Mouse (Mus musculus) midbrain, postnatal 0 days (tissue): Measurements from ENCODE around the gene Lrrc61. TPM values are rescaled to one million over a fixed set of nuclear protein-coding genes. Genes with fewer than 3 reads are reported as not detected.

Experiments used
- ATAC-seq: fragments of 200-750 bp; cut with Nextera tagmentation; 2 replicates; pipeline ENCODE4 v1.8.0; 2017; ENCODE audit warnings: moderate number of reproducible peaks, mild to moderate bottlenecking, moderate TSS enrichment, moderate library complexity; ENCODE audit not compliant: low FRiP score
- DNase-seq: peaks from one replicate; pipeline ENCODE4 v3.0.0-alpha.2; 2015; ENCODE audit warnings: low spot score
- H3K27ac ChIP-seq: fragments of 300-500 bp; sonication (generic); 2 replicates; pipeline ENCODE4 v1.5.1; 2014; ENCODE audit warnings: low read depth, mild to moderate bottlenecking, low read length, mixed read lengths
- H3K27me3 ChIP-seq: fragments of 300-500 bp; sonication (generic); 2 replicates; pipeline ENCODE4 v1.6.1; 2014; ENCODE audit warnings: low read length, control low read depth, mixed read lengths; ENCODE audit not compliant: insufficient read depth
- H3K36me3 ChIP-seq: fragments of 300-500 bp; sonication (generic); 2 replicates; pipeline ENCODE4 v1.6.1; 2014; ENCODE audit warnings: low read length, control low read depth, mixed read lengths; ENCODE audit not compliant: insufficient read depth
- H3K4me1 ChIP-seq: fragments of 300-500 bp; sonication (generic); 2 replicates; pipeline ENCODE4 v1.6.1; 2014; ENCODE audit warnings: mild to moderate bottlenecking, control low read depth, antibody characterized with exemption, low read length, mixed read lengths; ENCODE audit not compliant: insufficient read depth
- H3K4me2 ChIP-seq: fragments of 300-500 bp; sonication (generic); 2 replicates; pipeline ENCODE4 v1.6.1; 2014; ENCODE audit warnings: low read depth, mild to moderate bottlenecking, low read length, mixed read lengths; ENCODE audit not compliant: poor library complexity, severe bottlenecking
- H3K4me3 ChIP-seq: fragments of 300-500 bp; sonication (generic); 2 replicates; pipeline ENCODE4 v1.5.1; 2014; ENCODE audit warnings: low read depth, mild to moderate bottlenecking, low read length, moderate library complexity
- H3K9ac ChIP-seq: fragments of 300-500 bp; sonication (generic); replicated peaks from 2 replicates; pipeline ENCODE4 v1.6.1; 2014; ENCODE audit warnings: mild to moderate bottlenecking, low read length, moderate library complexity, mixed read lengths; ENCODE audit not compliant: poor library complexity, severe bottlenecking
- H3K9me3 ChIP-seq: fragments of 300-500 bp; sonication (generic); 2 replicates; pipeline ENCODE4 v1.6.1; 2016; ENCODE audit warnings: low read length, control low read depth
- CTCF ChIP-seq: IDR thresholded peaks from 2 replicates; pipeline ENCODE4 v1.5.1; 2016; ENCODE audit warnings: antibody characterized with exemption, mild to moderate bottlenecking
- WGBS: fragments of 180-500 bp; shearing (Covaris S2); extraction: QIAGEN DNeasy Blood & Tissue Kit; methylation state at CpG from one replicate; pipeline ENCODE4 v1.1.7; 2014; 5-methylcytosine and 5-hydroxymethylcytosine counted together
- polyA plus RNA-seq: library from polyadenylated mRNA; unstranded; fragments of >200 nt; fragmentation: Nextera tagmentation; extraction: Ambion mirVana; gene quantifications from 2 replicates; pipeline ENCODE4 v1.2.1, GENCODE M21; 2015
- total RNA-seq: library from RNA; depleted of rRNA; stranded (reverse); fragments of >200 nt; gene quantifications from 2 replicates; pipeline ENCODE4 v1.2.3, GENCODE M21; 2014

Lrrc61 gene
- total and polyA plus RNA-seq, 2 experiments from 2014 or later, result 23.3 to 82.4 TPM

DNA sequence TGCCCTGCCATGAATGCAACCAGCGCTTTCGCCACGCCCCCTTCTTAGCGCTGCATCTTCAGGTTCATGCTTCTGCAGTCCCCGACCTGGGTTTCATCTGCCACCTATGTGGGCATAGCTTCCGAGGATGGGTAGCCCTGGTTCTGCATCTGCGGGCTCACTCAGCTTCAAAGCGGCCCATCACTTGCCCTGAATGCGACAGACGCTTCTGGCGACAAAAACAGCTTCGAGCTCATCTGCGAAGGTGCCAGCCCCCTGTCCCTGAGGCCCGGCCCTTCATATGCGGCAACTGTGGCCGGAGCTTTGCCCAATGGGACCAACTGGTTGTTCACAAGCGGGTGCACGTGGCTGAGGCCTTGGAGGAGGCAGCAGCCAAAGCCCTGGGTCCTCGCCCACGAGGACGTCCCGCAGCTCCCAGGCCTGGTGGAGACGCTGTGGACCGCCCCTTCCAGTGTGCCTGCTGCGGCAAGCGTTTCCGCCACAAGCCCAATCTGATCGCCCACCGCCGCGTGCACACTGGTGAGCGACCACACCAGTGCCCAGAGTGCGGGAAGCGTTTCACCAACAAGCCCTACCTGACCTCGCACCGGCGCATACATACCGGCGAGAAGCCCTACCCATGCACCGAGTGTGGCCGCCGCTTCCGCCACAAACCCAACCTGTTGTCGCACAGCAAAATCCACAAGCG lies 42.1 kb downstream of the Lrrc61 start:
- TF ChIP-seq CTCF, result no peak
- H3K36me3 ChIP-seq, result peaks cover 41% of the 10 kb centered on the region
- WGBS, result 96% methylated on average over 45 of the region's 45 CpGs

DNA sequence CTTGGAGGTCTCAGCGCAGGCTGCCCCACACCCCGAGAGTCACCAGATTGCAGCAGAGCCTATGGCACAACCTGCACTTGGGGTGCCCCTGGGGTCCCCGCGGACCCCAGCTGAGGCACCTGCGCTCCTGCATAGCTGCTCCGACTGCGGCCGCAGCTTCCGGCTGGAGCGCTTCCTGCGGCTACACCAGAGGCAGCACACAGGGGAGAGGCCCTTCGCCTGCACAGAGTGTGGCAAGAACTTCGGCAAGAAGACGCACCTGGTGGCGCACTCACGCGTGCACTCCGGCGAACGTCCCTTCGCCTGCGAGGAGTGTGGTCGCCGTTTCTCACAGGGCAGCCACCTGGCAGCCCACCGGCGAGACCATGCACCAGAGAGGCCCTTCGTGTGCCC lies 42.6 kb downstream of the Lrrc61 start:
- H3K36me3 ChIP-seq, result peaks cover 41% of the 10 kb centered on the region
- H3K4me1 ChIP-seq, result peaks cover 17% of the 10 kb centered on the region
- H3K27me3 ChIP-seq, result no peaks in the 10 kb centered on the region
- DNase-seq (no peak), ATAC-seq (no peak)
- no peak for TF ChIP-seq CTCF
- WGBS, result 98% methylated on average over 27 of the region's 27 CpGs
- no peak overlapping the region for H3K27ac ChIP-seq
- H3K4me2 ChIP-seq, result no peak overlapping the region
- H3K9me3 ChIP-seq, result peaks cover 13% of the 10 kb centered on the region; the same call in 1 of the 2 replicates
- H3K9ac ChIP-seq, result no peak overlapping the region
- no peak overlapping the region for H3K4me3 ChIP-seq

More for the DNA sequence above, 42.1 kb downstream of the Lrrc61 start:
- H3K27ac ChIP-seq, result no peak overlapping the region
- H3K4me3 ChIP-seq, result no peak overlapping the region
- peaks cover 17% of the 10 kb centered on the region for H3K4me1 ChIP-seq
- H3K9ac ChIP-seq, result no peak overlapping the region
- DNase-seq (no peak), ATAC-seq (no peak)
- H3K4me2 ChIP-seq, result no peak overlapping the region
- peaks cover 13% of the 10 kb centered on the region; the same call in 1 of the 2 replicates for H3K9me3 ChIP-seq
- no peaks in the 10 kb centered on the region for H3K27me3 ChIP-seq

GRCm38 (mm10) chr6:48600594-48600993 lies 46.0 kb downstream of the Lrrc61 start:
- Histone ChIP-seq H3K4me3 (no peak overlapping the region), H3K27ac (peak overlapping the region; percentile 78; the same call in 1 of the 2 replicates), H3K9ac (no peak overlapping the region), H3K4me1 (0 out of 2 replicates have a peak, but pooled peaks cover 4% of the 10 kb centered on the region), H3K4me2 (no peak overlapping the region), H3K9me3 (peaks cover 13% of the 10 kb centered on the region; the same call in 1 of the 2 replicates), H3K36me3 (peaks cover 41% of the 10 kb centered on the region), H3K27me3 (no peaks in the 10 kb centered on the region)
- TF ChIP-seq CTCF, result no peak
- WGBS, result 90% methylated on average over 1 of the region's 1 CpGs
- ATAC-seq (no peak), DNase-seq (no peak)

DNA sequence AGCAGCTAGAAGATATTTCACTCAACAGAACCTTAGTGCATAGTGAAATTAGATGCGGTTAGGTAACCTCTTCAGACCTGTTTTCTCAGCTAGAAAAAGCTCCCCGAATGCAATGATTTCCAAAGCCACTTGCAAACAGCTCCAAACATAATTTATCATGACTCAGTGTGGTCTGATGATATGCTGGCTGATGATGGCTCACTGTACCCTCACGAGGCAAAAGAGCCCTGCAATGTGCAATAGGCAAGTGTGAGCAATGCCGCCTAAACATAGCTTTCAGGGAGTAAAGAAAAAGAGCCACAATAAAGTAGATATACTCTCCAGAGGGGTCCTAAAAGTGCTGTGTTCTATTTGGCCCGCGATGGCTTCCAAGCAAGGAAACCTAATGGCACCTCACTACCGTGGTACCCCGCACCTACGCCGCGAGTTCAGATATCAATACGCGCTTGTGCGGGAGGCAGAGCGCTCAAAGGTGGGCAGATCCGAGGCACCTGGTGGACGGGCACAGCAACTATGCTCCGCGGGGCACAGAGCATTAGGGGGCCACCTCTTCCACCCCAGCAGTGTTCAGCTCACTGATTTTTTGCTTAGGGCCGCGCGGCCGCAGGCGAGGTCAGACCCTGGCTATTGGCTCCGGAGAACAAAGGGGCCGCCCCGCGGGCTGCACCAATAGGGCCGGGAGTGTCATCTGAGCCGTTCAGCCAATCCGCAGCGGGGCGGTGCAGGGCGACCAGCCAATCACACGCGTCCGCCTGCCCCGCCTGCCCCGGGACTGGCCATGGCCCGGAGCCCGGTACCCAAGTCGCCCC lies 46.9 kb downstream of the Lrrc61 start, which contains the start of gene Zfp775:
TSS of gene Zfp775 (plus strand) at position 793 of the 809 bp plus-strand sequence.
- peak within 1 kb of the TSS; percentile 78 for H3K27ac ChIP-seq

GRCm38 (mm10) chr6:48602080-48602741 lies 47.6 kb downstream of the Lrrc61 start:
- WGBS, result under 1% methylated on average over 28 of the region's 28 CpGs
- ATAC-seq (peak; percentile 81), DNase-seq (peak; percentile 45)
- no peak for TF ChIP-seq CTCF
- Histone ChIP-seq H3K4me3 (peak overlapping the region; percentile 60), H3K4me2 (peak overlapping the region; percentile 85), H3K27ac (peak overlapping the region; percentile 78), H3K9me3 (peaks cover 2% of the 10 kb centered on the region; the same call in 1 of the 2 replicates), H3K27me3 (no peaks in the 10 kb centered on the region), H3K9ac (peak overlapping the region; percentile 77), H3K4me1 (0 out of 2 replicates have a peak, but pooled peaks cover 4% of the 10 kb centered on the region), H3K36me3 (peaks cover 25% of the 10 kb centered on the region)

More for the DNA sequence above, 46.9 kb downstream of the Lrrc61 start, which contains the start of gene Zfp775:
- TF ChIP-seq CTCF, result 0 out of 2 replicates have a peak, but pooled peaks have one; percentile 25
- DNase-seq (peak; percentile 97), ATAC-seq (peak; percentile 99)
- Histone ChIP-seq H3K4me3 (peak within 1 kb of the TSS; percentile 60), H3K27me3 (no peaks in the 10 kb centered on the region), H3K36me3 (peaks cover 32% of the 10 kb centered on the region), H3K9ac (peak within 1 kb of the TSS; percentile 77), H3K4me1 (0 out of 2 replicates have a peak, but pooled peaks cover 4% of the 10 kb centered on the region), H3K4me2 (peak within 1 kb of the TSS; percentile 85), H3K9me3 (peaks cover 9% of the 10 kb centered on the region; the same call in 1 of the 2 replicates)
- WGBS, result 3% methylated on average over 42 of the region's 42 CpGs
